Mouse (Mus musculus): ENCODE data around the gene Cacna1h.

GRCm38 (mm10) chr17:25427441-25427840, 6.1 kb downstream of the Cacna1h start:
- TF ChIP-seq CTCF (IDR thresholded peaks at IDR 0.05; ENCODE audit: low read depth), result no peak
- TF ChIP-seq EP300 (IDR thresholded peaks at IDR 0.05; ENCODE audit: low read depth), result no peak

Data from liver, embryonic 14.5 days (tissue).